Mouse (Mus musculus): ENCODE results near the gene Ugt1a1. TPM values are rescaled to one million over a fixed set of nuclear protein-coding genes. Genes with fewer than 3 reads are reported as not detected.
"Not testable (repeated sequence)": the region's sequence is repeated elsewhere in the genome, so short reads cannot be mapped to it uniquely, and the experiment has no call there.

The Ugt1a1 gene
- total and polyA plus RNA-seq, 2 experiments from 2014 or later: 0.07 TPM; not detected in 1

GRCm38 (mm10) chr1:88224029-88224776 lies 12.4 kb downstream of the Ugt1a1 start:
- H3K36me3 ChIP-seq (replicated peaks; ENCODE audit: control insufficient read depth, insufficient read depth, low read length): no peaks in the 10 kb centered on the region
- no peaks in the 10 kb centered on the region for H3K4me1 ChIP-seq (ENCODE audit: control insufficient read depth, insufficient read depth)
- no peak overlapping the region for H3K4me3 ChIP-seq (ENCODE audit: low read depth, low read length)
- DNase-seq (ENCODE audit: low spot score): no peak
- H3K27me3 ChIP-seq (ENCODE audit: control insufficient read depth, insufficient read depth, low read length): no peaks in the 10 kb centered on the region
- no peak overlapping the region for H3K27ac ChIP-seq (ENCODE audit: low read depth)
- H3K9me3 ChIP-seq (replicated peaks; ENCODE audit: control insufficient read depth, low read length): peaks cover 38% of the 10 kb centered on the region
- TF ChIP-seq EP300 (IDR thresholded peaks at IDR 0.05; ENCODE audit: low read depth): no peak
- no peak for ATAC-seq (ENCODE audit: insufficient read depth, low read depth)
- no peak overlapping the region for H3K4me2 ChIP-seq (ENCODE audit: low read depth, low read length)
- WGBS: 56% methylated on average over 2 of the region's 2 CpGs
- no peak overlapping the region for H3K9ac ChIP-seq (replicated peaks; ENCODE audit: low read depth, low read length)

- not testable (repeated sequence) for DNase-seq (ENCODE audit: low spot score); H3K9ac ChIP-seq (replicated peaks; ENCODE audit: low read depth, low read length); H3K4me3 ChIP-seq (ENCODE audit: low read depth, low read length); H3K4me1 ChIP-seq (ENCODE audit: control insufficient read depth, insufficient read depth); H3K36me3 ChIP-seq (replicated peaks; ENCODE audit: control insufficient read depth, insufficient read depth, low read length); H3K27ac ChIP-seq (ENCODE audit: low read depth); H3K4me2 ChIP-seq (ENCODE audit: low read depth, low read length); H3K27me3 ChIP-seq (ENCODE audit: control insufficient read depth, insufficient read depth, low read length); ATAC-seq (ENCODE audit: insufficient read depth, low read depth)
- peaks cover 49% of the 10 kb centered on the region for H3K9me3 ChIP-seq (replicated peaks; ENCODE audit: control insufficient read depth, low read length)
- WGBS: 24% methylated on average over 2 of the region's 2 CpGs
Measured at GRCm38 (mm10) chr1:88225301-88225700, 13.5 kb downstream of the Ugt1a1 start.

- ATAC-seq (ENCODE audit: insufficient read depth, low read depth): no peak
- H3K4me3 ChIP-seq (ENCODE audit: low read depth, low read length): no peak overlapping the region
- H3K9ac ChIP-seq (replicated peaks; ENCODE audit: low read depth, low read length): no peak overlapping the region
- no peaks in the 10 kb centered on the region for H3K4me1 ChIP-seq (ENCODE audit: control insufficient read depth, insufficient read depth)
- H3K36me3 ChIP-seq (replicated peaks; ENCODE audit: control insufficient read depth, insufficient read depth, low read length): no peaks in the 10 kb centered on the region
- H3K27me3 ChIP-seq (ENCODE audit: control insufficient read depth, insufficient read depth, low read length): no peaks in the 10 kb centered on the region
- H3K9me3 ChIP-seq (replicated peaks; ENCODE audit: control insufficient read depth, low read length): peaks cover 53% of the 10 kb centered on the region
- no peak overlapping the region for H3K27ac ChIP-seq (ENCODE audit: low read depth)
- no peak for TF ChIP-seq CTCF (IDR thresholded peaks at IDR 0.05; ENCODE audit: low read depth)
- TF ChIP-seq EP300 (IDR thresholded peaks at IDR 0.05; ENCODE audit: low read depth): no peak
- no peak for DNase-seq (ENCODE audit: low spot score)
- no peak overlapping the region for H3K4me2 ChIP-seq (ENCODE audit: low read depth, low read length)
Measured at GRCm38 (mm10) chr1:88225741-88226140, 14.0 kb downstream of the Ugt1a1 start.

GRCm38 (mm10) chr1:88226670-88227379 lies 15.1 kb downstream of the Ugt1a1 start, which contains the start of gene Mroh2a:
Mroh2a (plus strand) TSS chr1:88226986.
- DNase-seq (ENCODE audit: low spot score): no peak
- H3K36me3 ChIP-seq (replicated peaks; ENCODE audit: control insufficient read depth, insufficient read depth, low read length): no peaks in the 10 kb centered on the region
- peaks cover 64% of the 10 kb centered on the region for H3K9me3 ChIP-seq (replicated peaks; ENCODE audit: control insufficient read depth, low read length)
- H3K4me3 ChIP-seq (ENCODE audit: low read depth, low read length): no peak within 1 kb of the TSS
- no peaks in the 10 kb centered on the region for H3K27me3 ChIP-seq (ENCODE audit: control insufficient read depth, insufficient read depth, low read length)
- no peak within 1 kb of the TSS for H3K4me2 ChIP-seq (ENCODE audit: low read depth, low read length)
- no peak within 1 kb of the TSS for H3K9ac ChIP-seq (replicated peaks; ENCODE audit: low read depth, low read length)
- no peaks in the 10 kb centered on the region for H3K4me1 ChIP-seq (ENCODE audit: control insufficient read depth, insufficient read depth)
- no peak within 1 kb of the TSS for H3K27ac ChIP-seq (ENCODE audit: low read depth)
- ATAC-seq (ENCODE audit: insufficient read depth, low read depth): no peak
- 42% methylated on average over 5 of the region's 5 CpGs for WGBS
- TF ChIP-seq EP300 (IDR thresholded peaks at IDR 0.05; ENCODE audit: low read depth): no peak
- no peak for TF ChIP-seq CTCF (IDR thresholded peaks at IDR 0.05; ENCODE audit: low read depth)

- DNase-seq (ENCODE audit: low spot score) (no peak), ATAC-seq (ENCODE audit: insufficient read depth, low read depth) (no peak)
- Histone ChIP-seq H3K9ac (replicated peaks; ENCODE audit: low read depth, low read length) (no peak overlapping the region), H3K27me3 (ENCODE audit: control insufficient read depth, insufficient read depth, low read length) (no peaks in the 10 kb centered on the region), H3K4me3 (ENCODE audit: low read depth, low read length) (no peak overlapping the region), H3K4me1 (ENCODE audit: control insufficient read depth, insufficient read depth) (no peaks in the 10 kb centered on the region), H3K4me2 (ENCODE audit: low read depth, low read length) (no peak overlapping the region), H3K27ac (ENCODE audit: low read depth) (no peak overlapping the region), H3K36me3 (replicated peaks; ENCODE audit: control insufficient read depth, insufficient read depth, low read length) (no peaks in the 10 kb centered on the region), H3K9me3 (replicated peaks; ENCODE audit: control insufficient read depth, low read length) (peaks cover 71% of the 10 kb centered on the region)
- TF ChIP-seq EP300 (IDR thresholded peaks at IDR 0.05; ENCODE audit: low read depth) (no peak), CTCF (IDR thresholded peaks at IDR 0.05; ENCODE audit: low read depth) (no peak)
- 46% methylated on average over 2 of the region's 2 CpGs for WGBS
Measured at GRCm38 (mm10) chr1:88227482-88227881, 15.7 kb downstream of the Ugt1a1 start.
